ENCODE assay signal across 8 mouse cellular contexts in genomic region chr14:11551892-11552291, GRCm38 (mm10). TPM values are rescaled to one million over a fixed set of nuclear protein-coding genes. Genes with fewer than 3 reads are reported as not detected.
DNase-seq lines count a peak whose midpoint lies in the region; ATAC-seq and TF ChIP-seq lines count a peak whose summit lies in the region.

No protein-coding gene starts in this region.

- no peak for DNase-seq in heart, postnatal 14 days
- peak; percentile 39 for DNase-seq in limb, embryonic 10.5 days (ENCODE audit: low spot score)
- DNase-seq in midbrain, postnatal 0 days (ENCODE audit: low spot score) = no peak
- no peak for DNase-seq in thymus, postnatal 0 days (ENCODE audit: low spot score)
- DNase-seq in adrenal gland, postnatal 4 days (ENCODE audit: low spot score in 2 of 2) = no peak
- no peak for DNase-seq in layer of hippocampus, postnatal 36 days

- TF ChIP-seq CTCF in midbrain, postnatal 0 days (IDR thresholded peaks at IDR 0.05) = no peak; the same call in 1 of the 2 replicates

- ATAC-seq in heart, embryonic 11.5 days (replicated peaks; ENCODE audit: insufficient number of reproducible peaks, low FRiP score, low TSS enrichment) = no peak
- ATAC-seq in embryonic facial prominence, embryonic 15.5 days (ENCODE audit: insufficient number of reproducible peaks, low FRiP score, low TSS enrichment, low read depth) = no peak
- ATAC-seq in midbrain, postnatal 0 days (ENCODE audit: low FRiP score) = no peak

- intact Hi-C loops in heart, postnatal 14 days (cut with DNase I) = loop anchor here (2.0 to 10.0 kb wide), 5 partner anchors 259 to 589 kb away; partner anchors contain the start of gene Fhit

- no peaks in the 10 kb centered on the region for H3K36me3 ChIP-seq in heart, embryonic 11.5 days (ENCODE audit: control insufficient read depth, insufficient read depth, low read length)
- no peaks in the 10 kb centered on the region for H3K36me3 ChIP-seq in embryonic facial prominence, embryonic 15.5 days
- H3K36me3 ChIP-seq in limb, embryonic 10.5 days = no peaks in the 10 kb centered on the region
- H3K36me3 ChIP-seq in midbrain, postnatal 0 days (ENCODE audit: insufficient read depth, low read length) = no peaks in the 10 kb centered on the region

- no peaks in the 10 kb centered on the region for H3K27me3 ChIP-seq in heart, embryonic 11.5 days (ENCODE audit: control insufficient read depth, insufficient read depth, low read length)
- H3K27me3 ChIP-seq in embryonic facial prominence, embryonic 15.5 days = no peaks in the 10 kb centered on the region
- no peaks in the 10 kb centered on the region for H3K27me3 ChIP-seq in limb, embryonic 10.5 days (ENCODE audit: low read depth, poor library complexity, severe bottlenecking)
- no peaks in the 10 kb centered on the region for H3K27me3 ChIP-seq in midbrain, postnatal 0 days (ENCODE audit: insufficient read depth, low read length)

- 0 out of 2 replicates have a peak, but pooled peaks cover 6% of the 10 kb centered on the region for H3K4me1 ChIP-seq in heart, embryonic 11.5 days (ENCODE audit: control insufficient read depth, insufficient read depth, low read length)
- H3K4me1 ChIP-seq in embryonic facial prominence, embryonic 15.5 days = peaks cover 19% of the 10 kb centered on the region
- H3K4me1 ChIP-seq in limb, embryonic 10.5 days = peaks cover 32% of the 10 kb centered on the region
- no peaks in the 10 kb centered on the region for H3K4me1 ChIP-seq in midbrain, postnatal 0 days (ENCODE audit: insufficient read depth, low read length)

- H3K4me3 ChIP-seq in heart, embryonic 11.5 days (ENCODE audit: low read depth, low read length) = peak overlapping the region; percentile 73
- peak overlapping the region; percentile 65 for H3K4me3 ChIP-seq in embryonic facial prominence, embryonic 15.5 days (replicated peaks)
- H3K4me3 ChIP-seq in limb, embryonic 10.5 days = peak overlapping the region; percentile 89
- peak overlapping the region; percentile 86 for H3K4me3 ChIP-seq in midbrain, postnatal 0 days (ENCODE audit: low read depth, low read length)

- H3K4me2 ChIP-seq in heart, embryonic 11.5 days = peak overlapping the region; percentile 77
- peak overlapping the region; percentile 95 for H3K4me2 ChIP-seq in embryonic facial prominence, embryonic 15.5 days (replicated peaks)
- peak overlapping the region; percentile 84 for H3K4me2 ChIP-seq in midbrain, postnatal 0 days (ENCODE audit: low read depth, low read length, poor library complexity, severe bottlenecking)

- H3K9me3 ChIP-seq in heart, embryonic 11.5 days (replicated peaks; ENCODE audit: control insufficient read depth, low read length) = no peaks in the 10 kb centered on the region
- H3K9me3 ChIP-seq in embryonic facial prominence, embryonic 15.5 days (replicated peaks) = no peaks in the 10 kb centered on the region
- H3K9me3 ChIP-seq in limb, embryonic 10.5 days (replicated peaks) = no peaks in the 10 kb centered on the region
- H3K9me3 ChIP-seq in midbrain, postnatal 0 days (ENCODE audit: low read length) = no peaks in the 10 kb centered on the region

- H3K27ac ChIP-seq in heart, embryonic 11.5 days (ENCODE audit: low read depth, low read length) = no peak overlapping the region
- H3K27ac ChIP-seq in embryonic facial prominence, embryonic 15.5 days (replicated peaks) = no peak overlapping the region
- peak overlapping the region; percentile 98; the same call in 1 of the 2 replicates for H3K27ac ChIP-seq in limb, embryonic 10.5 days
- H3K27ac ChIP-seq in midbrain, postnatal 0 days (ENCODE audit: low read depth, low read length) = no peak overlapping the region

- WGBS in heart, embryonic 11.5 days (ENCODE audit: insufficient replicate concordance) = 9% methylated on average over 11 of the region's 11 CpGs
- WGBS in embryonic facial prominence, embryonic 15.5 days = 13% methylated on average over 11 of the region's 11 CpGs
- WGBS in limb, embryonic 10.5 days = 16% methylated on average over 11 of the region's 11 CpGs
- WGBS in midbrain, postnatal 0 days = 32% methylated on average over 11 of the region's 11 CpGs

- peak overlapping the region; percentile 86; the same call in 1 of the 2 replicates for H3K9ac ChIP-seq in heart, embryonic 11.5 days (ENCODE audit: low read depth, low read length)
- H3K9ac ChIP-seq in embryonic facial prominence, embryonic 15.5 days = no peak overlapping the region
- H3K9ac ChIP-seq in midbrain, postnatal 0 days (replicated peaks; ENCODE audit: low read length, poor library complexity, severe bottlenecking) = no peak overlapping the region

RNA-seq across cellular contexts. Expression of gene Ptprg, which starts 1.4 kb away (rescaled TPM):
- 15.2 and 16.5 TPM in 2 replicates for polyA plus RNA-seq in heart, embryonic 11.5 days (2014; fragmentation: Nextera tagmentation; extraction: Ambion mirVana)
- 10 to 100 TPM; 71.4 to 72.3 TPM for total RNA-seq in heart, postnatal 14 days (2021)
- 21.6 and 25.6 TPM in 2 replicates for polyA plus RNA-seq in embryonic facial prominence, embryonic 15.5 days (2015; fragmentation: Nextera tagmentation; extraction: Ambion mirVana)
- polyA plus RNA-seq in limb, embryonic 10.5 days (2016; fragmentation: Nextera tagmentation; extraction: Ambion mirVana) = 40.3 and 42.8 TPM in 2 replicates
- 84.9 and 98.2 TPM in 2 replicates for total RNA-seq in midbrain, postnatal 0 days (2014; rRNA removed)
- polyA plus RNA-seq in midbrain, postnatal 0 days (2015; fragmentation: Nextera tagmentation; extraction: Ambion mirVana) = 25.4 and 25.7 TPM in 2 replicates
- 5.3 and 6.1 TPM in 2 replicates for polyA plus RNA-seq in thymus, postnatal 0 days (2015; fragmentation: Nextera tagmentation; extraction: Ambion mirVana)
- total RNA-seq in adrenal gland, postnatal 4 days (2021) = 100 to 1,000 TPM in 1 of 2 experiments, 10 to 100 TPM in 1; 94.8 to 106 TPM
- 100 to 1,000 TPM; 106 to 107 TPM for total RNA-seq in layer of hippocampus, postnatal 36 days (2021)
